Mouse (Mus musculus) heart, embryonic 11.5 days (tissue): Measurements from ENCODE around the gene Ppp1r13b. TPM values are rescaled to one million over a fixed set of nuclear protein-coding genes. Genes with fewer than 3 reads are reported as not detected.
"Not testable (repeated sequence)": the region's sequence is repeated elsewhere in the genome, so short reads cannot be mapped to it uniquely, and the experiment has no call there.

Experiments
- ATAC-seq: fragments of 200-750 bp; cut with Nextera tagmentation; replicated peaks from 2 replicates; pipeline ENCODE4 v1.8.0; 2017; ENCODE audit warnings: moderate library complexity; ENCODE audit not compliant: insufficient number of reproducible peaks, low FRiP score, low TSS enrichment
- H3K27ac ChIP-seq: fragments of 300-500 bp; sonication (generic); 2 replicates; pipeline ENCODE4 v1.5.1; 2014; ENCODE audit warnings: mild to moderate bottlenecking, low read depth, low read length
- H3K27me3 ChIP-seq: fragments of 300-500 bp; sonication (generic); 2 replicates; pipeline ENCODE4 v1.6.1; 2014; ENCODE audit warnings: mild to moderate bottlenecking, low read length, mixed read lengths; ENCODE audit not compliant: control insufficient read depth, insufficient read depth
- H3K36me3 ChIP-seq: fragments of 300-500 bp; sonication (generic); 2 replicates; pipeline ENCODE4 v1.6.1; 2014; ENCODE audit warnings: mild to moderate bottlenecking, low read length, moderate library complexity, mixed read lengths; ENCODE audit not compliant: control insufficient read depth, insufficient read depth
- H3K4me1 ChIP-seq: fragments of 300-500 bp; sonication (generic); 2 replicates; pipeline ENCODE4 v1.6.1; 2014; ENCODE audit warnings: low read length; ENCODE audit not compliant: control insufficient read depth, insufficient read depth
- H3K4me2 ChIP-seq: fragments of 300-500 bp; sonication (generic); 2 replicates; pipeline ENCODE4 v1.6.1; 2014; ENCODE audit warnings: mild to moderate bottlenecking, moderate library complexity
- H3K4me3 ChIP-seq: fragments of 300-500 bp; sonication (generic); 2 replicates; pipeline ENCODE4 v1.5.1; 2014; ENCODE audit warnings: low read depth, low read length
- H3K9ac ChIP-seq: fragments of 300-500 bp; sonication (generic); 2 replicates; pipeline ENCODE4 v1.6.1; 2014; ENCODE audit warnings: mild to moderate bottlenecking, low read depth, low read length, moderate library complexity
- H3K9me3 ChIP-seq: fragments of 300-500 bp; sonication (generic); replicated peaks from 2 replicates; pipeline ENCODE4 v1.6.1; 2016; ENCODE audit warnings: low read length; ENCODE audit not compliant: control insufficient read depth
- WGBS: fragments of 180-500 bp; shearing (Covaris S2); extraction: QIAGEN DNeasy Blood & Tissue Kit; methylation state at CpG from one replicate; pipeline ENCODE4 v1.1.7; 2014; ENCODE audit not compliant: insufficient replicate concordance; 5-methylcytosine and 5-hydroxymethylcytosine counted together
- polyA plus RNA-seq: library from polyadenylated mRNA; unstranded; fragments of >200 nt; fragmentation: Nextera tagmentation; extraction: Ambion mirVana; gene quantifications from 2 replicates; pipeline ENCODE4 v1.2.1, GENCODE M21; 2014

The Ppp1r13b gene
- polyA plus RNA-seq: 15.8 and 16.5 TPM in 2 replicates

GRCm38 (mm10) chr12:111907970-111908681 is at the start of gene Ppp1r13b:
Gene Ppp1r13b, minus strand, starts transcription at chr12:111908110.
- no peaks in the 10 kb centered on the region for H3K9me3 ChIP-seq
- no peaks in the 10 kb centered on the region for H3K36me3 ChIP-seq
- ATAC-seq: peak; percentile 97
- peak within 1 kb of the TSS; percentile 82 for H3K4me3 ChIP-seq
- no peaks in the 10 kb centered on the region; the same call in 1 of the 2 replicates for H3K27me3 ChIP-seq
- peaks cover 8% of the 10 kb centered on the region; the same call in 1 of the 2 replicates for H3K4me1 ChIP-seq
- WGBS: under 1% methylated on average over 65 of the region's 80 CpGs
- peak within 1 kb of the TSS; percentile 85 for H3K4me2 ChIP-seq
- H3K9ac ChIP-seq: peak within 1 kb of the TSS; percentile 87
- H3K27ac ChIP-seq: peak within 1 kb of the TSS; percentile 92

- no peak for ATAC-seq
- Histone ChIP-seq H3K36me3 (peaks cover 18% of the 10 kb centered on the region), H3K9ac (no peak overlapping the region), H3K27me3 (no peaks in the 10 kb centered on the region), H3K9me3 (no peaks in the 10 kb centered on the region), H3K4me1 (0 out of 2 replicates have a peak, but pooled peaks cover 2% of the 10 kb centered on the region), H3K27ac (no peak overlapping the region), H3K4me3 (no peak overlapping the region), H3K4me2 (no peak overlapping the region)
- 79% methylated on average over 5 of the region's 5 CpGs for WGBS
Observed at GRCm38 (mm10) chr12:111956173-111956572, 48.3 kb upstream of the Ppp1r13b start.

GRCm38 (mm10) chr12:111951701-111952100 is 43.8 kb upstream of the Ppp1r13b start:
- no peak for ATAC-seq
- H3K4me1 ChIP-seq: no peaks in the 10 kb centered on the region
- no peak overlapping the region for H3K4me3 ChIP-seq
- H3K36me3 ChIP-seq: no peaks in the 10 kb centered on the region
- H3K27ac ChIP-seq: no peak overlapping the region
- 64% methylated on average over 5 of the region's 5 CpGs for WGBS
- no peaks in the 10 kb centered on the region for H3K9me3 ChIP-seq
- H3K9ac ChIP-seq: no peak overlapping the region
- no peak overlapping the region for H3K4me2 ChIP-seq
- H3K27me3 ChIP-seq: no peaks in the 10 kb centered on the region

GRCm38 (mm10) chr12:111950486-111950885 is 42.6 kb upstream of the Ppp1r13b start:
- no peak overlapping the region for H3K4me3 ChIP-seq
- peaks cover 4% of the 10 kb centered on the region for H3K4me1 ChIP-seq
- WGBS: 65% methylated on average over 5 of the region's 5 CpGs
- H3K9me3 ChIP-seq: no peaks in the 10 kb centered on the region
- H3K9ac ChIP-seq: no peak overlapping the region
- no peak overlapping the region for H3K4me2 ChIP-seq
- ATAC-seq: no peak
- H3K27ac ChIP-seq: no peak overlapping the region
- H3K36me3 ChIP-seq: no peaks in the 10 kb centered on the region
- no peaks in the 10 kb centered on the region for H3K27me3 ChIP-seq

GRCm38 (mm10) chr12:111946716-111947115 is 38.8 kb upstream of the Ppp1r13b start:
- peak; percentile 16; the same call in 1 of the 2 replicates for ATAC-seq
- Histone ChIP-seq H3K9me3 (no peaks in the 10 kb centered on the region), H3K9ac (no peak overlapping the region), H3K27ac (0 out of 2 replicates have a peak overlapping the region, but pooled peaks have one; percentile 54), H3K4me1 (peaks cover 27% of the 10 kb centered on the region), H3K27me3 (no peaks in the 10 kb centered on the region), H3K36me3 (no peaks in the 10 kb centered on the region), H3K4me2 (no peak overlapping the region), H3K4me3 (no peak overlapping the region)
- WGBS: 23% methylated on average over 2 of the region's 2 CpGs

GRCm38 (mm10) chr12:111945765-111946655 is 38.1 kb upstream of the Ppp1r13b start:
- not testable (repeated sequence) for H3K4me2 ChIP-seq, H3K36me3 ChIP-seq, H3K9me3 ChIP-seq, H3K4me3 ChIP-seq, H3K27me3 ChIP-seq, H3K9ac ChIP-seq
- WGBS: 49% methylated on average over 10 of the region's 15 CpGs
- Histone ChIP-seq H3K27ac (peak overlapping the region; percentile 73), H3K4me1 (peaks cover 27% of the 10 kb centered on the region)
- peak; percentile 76 for ATAC-seq

GRCm38 (mm10) chr12:111945115-111945514 is 37.2 kb upstream of the Ppp1r13b start:
- Histone ChIP-seq H3K4me2 (peak overlapping the region; percentile 36; the same call in 1 of the 2 replicates), H3K27ac (peak overlapping the region; percentile 73), H3K9ac (no peak overlapping the region), H3K4me3 (no peak overlapping the region), H3K27me3 (no peaks in the 10 kb centered on the region), H3K36me3 (no peaks in the 10 kb centered on the region), H3K4me1 (peaks cover 27% of the 10 kb centered on the region), H3K9me3 (no peaks in the 10 kb centered on the region)
- peak; percentile 57 for ATAC-seq
- WGBS: 14% methylated on average over 8 of the region's 8 CpGs

- ATAC-seq: peak; percentile 62
- Histone ChIP-seq H3K4me1 (peaks cover 27% of the 10 kb centered on the region), H3K4me2 (peak overlapping the region; percentile 54), H3K27ac (peak overlapping the region; percentile 80), H3K4me3 (peak overlapping the region; percentile 21; the same call in 1 of the 2 replicates)
- H3K9ac ChIP-seq, H3K36me3 ChIP-seq, H3K9me3 ChIP-seq, H3K27me3 ChIP-seq: not testable (repeated sequence)
- WGBS: 34% methylated on average over 12 of the region's 20 CpGs
Observed at GRCm38 (mm10) chr12:111944065-111944987, 36.4 kb upstream of the Ppp1r13b start.
